Mouse (Mus musculus) heart, embryonic 15.5 days (tissue): ENCODE data around the gene Dnajc16. TPM values are rescaled to one million over a fixed set of nuclear protein-coding genes. Genes with fewer than 3 reads are reported as not detected.

Experiments
- ATAC-seq: fragments of 200-750 bp; cut with Nextera tagmentation; replicated peaks from 2 replicates; pipeline ENCODE4 v1.8.0; 2017; ENCODE audit warnings: low read depth, moderate TSS enrichment; ENCODE audit not compliant: insufficient number of reproducible peaks, insufficient read depth, low FRiP score
- H3K27ac ChIP-seq: fragments of 300-500 bp; sonication (generic); 2 replicates; pipeline ENCODE4 v1.5.1; 2015; ENCODE audit warnings: mild to moderate bottlenecking, inconsistent platforms
- H3K27me3 ChIP-seq: fragments of 300-500 bp; sonication (generic); 2 replicates; pipeline ENCODE4 v1.6.1; 2015; ENCODE audit warnings: inconsistent platforms
- H3K36me3 ChIP-seq: fragments of 300-500 bp; sonication (generic); 2 replicates; pipeline ENCODE4 v1.6.1; 2015; ENCODE audit warnings: mild to moderate bottlenecking, inconsistent platforms
- H3K4me1 ChIP-seq: fragments of 300-500 bp; sonication (generic); replicated peaks from 2 replicates; pipeline ENCODE4 v1.6.1; 2015; ENCODE audit warnings: inconsistent platforms
- H3K4me2 ChIP-seq: fragments of 300-500 bp; sonication (generic); 2 replicates; pipeline ENCODE4 v1.6.1; 2015; ENCODE audit warnings: inconsistent platforms, mild to moderate bottlenecking, moderate library complexity
- H3K4me3 ChIP-seq: fragments of 300-500 bp; sonication (generic); 2 replicates; pipeline ENCODE4 v1.5.1; 2015; ENCODE audit warnings: mild to moderate bottlenecking, inconsistent platforms
- H3K9ac ChIP-seq: fragments of 300-500 bp; sonication (generic); 2 replicates; pipeline ENCODE4 v1.6.1; 2015; ENCODE audit warnings: mild to moderate bottlenecking, inconsistent platforms
- H3K9me3 ChIP-seq: fragments of 300-500 bp; sonication (generic); replicated peaks from 2 replicates; pipeline ENCODE4 v1.6.1; 2016; ENCODE audit warnings: inconsistent platforms
- whole genome bisulfite sequencing: fragments of 180-500 bp; shearing (Covaris S2); methylation state at CpG from one replicate; pipeline ENCODE4 v1.1.7; 2015; ENCODE audit warnings: mixed read lengths; 5-methylcytosine and 5-hydroxymethylcytosine counted together
- polyA plus RNA-seq: library from polyadenylated mRNA; unstranded; fragments of >200 nt; fragmentation: Nextera tagmentation; extraction: Ambion mirVana; gene quantifications from 2 replicates; pipeline ENCODE4 v1.2.1, GENCODE M21; 2015

Dnajc16 gene
- polyA plus RNA-seq, 1 experiment from 2014 or later: 3.7 TPM

GRCm38 (mm10) chr4:141723673-141724068, 67.1 kb downstream of the Dnajc16 start:
- H3K27ac ChIP-seq: peak overlapping the region; percentile 98
- no peaks in the 10 kb centered on the region for H3K9me3 ChIP-seq
- 8% methylated on average over 13 of the region's 13 CpGs for WGBS
- peak overlapping the region; percentile 97 for H3K9ac ChIP-seq
- H3K27me3 ChIP-seq: no peaks in the 10 kb centered on the region
- peak; percentile 40; the same call in 1 of the 2 replicates for ATAC-seq
- peaks cover 35% of the 10 kb centered on the region for H3K4me1 ChIP-seq
- H3K4me3 ChIP-seq: peak overlapping the region; percentile 94
- H3K36me3 ChIP-seq: peaks cover 9% of the 10 kb centered on the region; the same call in 1 of the 2 replicates
- H3K4me2 ChIP-seq: peak overlapping the region; percentile 65

- peak; percentile 87 for ATAC-seq
- WGBS: under 1% methylated on average over 90 of the region's 105 CpGs
- Histone ChIP-seq H3K27me3 (no peaks in the 10 kb centered on the region), H3K4me2 (peak within 1 kb of the TSS; percentile 65), H3K36me3 (peaks cover 9% of the 10 kb centered on the region; the same call in 1 of the 2 replicates), H3K4me3 (peak within 1 kb of the TSS; percentile 94), H3K9ac (peak within 1 kb of the TSS; percentile 97), H3K27ac (peak within 1 kb of the TSS; percentile 98), H3K4me1 (peaks cover 35% of the 10 kb centered on the region), H3K9me3 (no peaks in the 10 kb centered on the region)
Observed at GRCm38 (mm10) chr4:141722731-141723672, 67.7 kb downstream of the Dnajc16 start, which contains the start of gene Ddi2. Gene Ddi2, minus strand, starts transcription at chr4:141723419.

GRCm38 (mm10) chr4:141721961-141722360, 68.8 kb downstream of the Dnajc16 start:
- H3K27ac ChIP-seq: peak overlapping the region; percentile 98
- WGBS: 39% methylated on average over 6 of the region's 6 CpGs

GRCm38 (mm10) chr4:141720761-141721523, 69.8 kb downstream of the Dnajc16 start:
- H3K27ac ChIP-seq: peak overlapping the region; percentile 98
- WGBS: 56% methylated on average over 6 of the region's 6 CpGs
- no peaks in the 10 kb centered on the region for H3K27me3 ChIP-seq
- H3K4me3 ChIP-seq: peak overlapping the region; percentile 94
- H3K9me3 ChIP-seq: no peaks in the 10 kb centered on the region
- peaks cover 9% of the 10 kb centered on the region; the same call in 1 of the 2 replicates for H3K36me3 ChIP-seq
- no peak for ATAC-seq
- peaks cover 38% of the 10 kb centered on the region for H3K4me1 ChIP-seq
- H3K9ac ChIP-seq: no peak overlapping the region
- H3K4me2 ChIP-seq: peak overlapping the region; percentile 65

More at GRCm38 (mm10) chr4:141721961-141722360, 68.8 kb downstream of the Dnajc16 start:
- H3K9me3 ChIP-seq: no peaks in the 10 kb centered on the region
- H3K4me2 ChIP-seq: peak overlapping the region; percentile 65
- peak overlapping the region; percentile 97 for H3K9ac ChIP-seq
- peaks cover 35% of the 10 kb centered on the region for H3K4me1 ChIP-seq
- no peak for ATAC-seq
- H3K27me3 ChIP-seq: no peaks in the 10 kb centered on the region
- peak overlapping the region; percentile 94 for H3K4me3 ChIP-seq
- H3K36me3 ChIP-seq: peaks cover 9% of the 10 kb centered on the region; the same call in 1 of the 2 replicates

GRCm38 (mm10) chr4:141719304-141719703, 71.4 kb downstream of the Dnajc16 start:
- WGBS: 94% methylated on average over 1 of the region's 1 CpGs
- no peak for ATAC-seq
- H3K9me3 ChIP-seq: no peaks in the 10 kb centered on the region
- no peak overlapping the region for H3K4me2 ChIP-seq
- no peak overlapping the region for H3K9ac ChIP-seq
- no peak overlapping the region for H3K4me3 ChIP-seq
- no peak overlapping the region for H3K27ac ChIP-seq
- peaks cover 51% of the 10 kb centered on the region for H3K4me1 ChIP-seq
- H3K36me3 ChIP-seq: peaks cover 9% of the 10 kb centered on the region; the same call in 1 of the 2 replicates
- no peaks in the 10 kb centered on the region for H3K27me3 ChIP-seq

GRCm38 (mm10) chr4:141717633-141718032, 73.1 kb downstream of the Dnajc16 start:
- no peak overlapping the region for H3K4me2 ChIP-seq
- H3K27ac ChIP-seq: no peak overlapping the region
- peaks cover 50% of the 10 kb centered on the region for H3K4me1 ChIP-seq
- no peak overlapping the region for H3K4me3 ChIP-seq
- no peak overlapping the region for H3K9ac ChIP-seq
- 80% methylated on average over 4 of the region's 4 CpGs for WGBS
- peaks cover 17% of the 10 kb centered on the region for H3K36me3 ChIP-seq
- ATAC-seq: no peak
- H3K9me3 ChIP-seq: no peaks in the 10 kb centered on the region
- H3K27me3 ChIP-seq: no peaks in the 10 kb centered on the region

GRCm38 (mm10) chr4:141715027-141715426, 75.7 kb downstream of the Dnajc16 start:
- Histone ChIP-seq H3K9ac (no peak overlapping the region), H3K4me1 (peaks cover 28% of the 10 kb centered on the region), H3K4me2 (no peak overlapping the region), H3K9me3 (no peaks in the 10 kb centered on the region), H3K4me3 (no peak overlapping the region), H3K27ac (no peak overlapping the region), H3K36me3 (peaks cover 32% of the 10 kb centered on the region), H3K27me3 (no peaks in the 10 kb centered on the region)
- WGBS: 77% methylated on average over 2 of the region's 2 CpGs
- ATAC-seq: no peak

- Histone ChIP-seq H3K4me1 (peaks cover 18% of the 10 kb centered on the region), H3K4me3 (no peak overlapping the region), H3K27me3 (no peaks in the 10 kb centered on the region), H3K9me3 (no peaks in the 10 kb centered on the region), H3K4me2 (no peak overlapping the region), H3K27ac (no peak overlapping the region), H3K36me3 (peaks cover 43% of the 10 kb centered on the region), H3K9ac (no peak overlapping the region)
- 80% methylated on average over 5 of the region's 5 CpGs for WGBS
- ATAC-seq: no peak
Observed at GRCm38 (mm10) chr4:141713598-141714142, 77.1 kb downstream of the Dnajc16 start.

GRCm38 (mm10) chr4:141711250-141711649, 79.5 kb downstream of the Dnajc16 start:
- WGBS: 90% methylated on average over 1 of the region's 1 CpGs
- ATAC-seq: no peak

More at GRCm38 (mm10) chr4:141711250-141711649, 79.5 kb downstream of the Dnajc16 start:
- H3K4me2 ChIP-seq: no peak overlapping the region
- no peak overlapping the region for H3K27ac ChIP-seq
- H3K27me3 ChIP-seq: no peaks in the 10 kb centered on the region
- H3K4me1 ChIP-seq: peaks cover 18% of the 10 kb centered on the region
- no peak overlapping the region for H3K4me3 ChIP-seq
- H3K9me3 ChIP-seq: no peaks in the 10 kb centered on the region
- H3K9ac ChIP-seq: no peak overlapping the region
- peaks cover 67% of the 10 kb centered on the region for H3K36me3 ChIP-seq
